Mouse (Mus musculus) liver, adult 2 months (tissue): Measurements from ENCODE around the gene Gm28043. TPM values are rescaled to one million over a fixed set of nuclear protein-coding genes. Genes with fewer than 3 reads are reported as not detected.

Experiments used
- DNase-seq: peaks from one replicate; pipeline ENCODE4 v3.0.0-alpha.2; 2011; ENCODE audit warnings: low read depth, low spot score; ENCODE audit errors: extremely low read depth
- H3K27ac ChIP-seq: fragments of 200-500 bp; replicated peaks from 2 replicates; pipeline ENCODE4 v1.5.1; 2012; ENCODE audit warnings: low read depth, mild to moderate bottlenecking, control low read depth, inconsistent platforms, low read length; ENCODE audit not compliant: insufficient read depth
- H3K27me3 ChIP-seq: fragments of 200-500 bp; 2 replicates; pipeline ENCODE4 v1.6.1; 2012; ENCODE audit warnings: mild to moderate bottlenecking, moderate library complexity, low read length, inconsistent platforms; ENCODE audit not compliant: control insufficient read depth, insufficient read depth
- H3K36me3 ChIP-seq: fragments of 200-500 bp; 2 replicates; pipeline ENCODE4 v1.6.1; 2012; ENCODE audit warnings: low read length, inconsistent platforms; ENCODE audit not compliant: control insufficient read depth, insufficient read depth
- H3K4me1 ChIP-seq: fragments of 200-500 bp; 2 replicates; pipeline ENCODE4 v1.6.1; 2011; ENCODE audit warnings: low read length; ENCODE audit not compliant: control insufficient read depth, insufficient read depth
- H3K4me3 ChIP-seq: fragments of 200-500 bp; 2 replicates; pipeline ENCODE4 v1.5.1; 2011; ENCODE audit warnings: low read depth, mild to moderate bottlenecking, control low read depth, low read length, moderate library complexity; ENCODE audit not compliant: insufficient read depth
- H3K79me2 ChIP-seq: fragments of 200-500 bp; 2 replicates; pipeline ENCODE4 v1.6.1; 2012; ENCODE audit warnings: inconsistent platforms, mild to moderate bottlenecking, low read length, moderate library complexity; ENCODE audit not compliant: control insufficient read depth, insufficient read depth
- H3K9ac ChIP-seq: fragments of 200-500 bp; 2 replicates; pipeline ENCODE4 v1.6.1; 2012; ENCODE audit warnings: low read depth, mild to moderate bottlenecking, control low read depth, inconsistent platforms, low read length
- CTCF ChIP-seq: fragments of 200-500 bp; IDR thresholded peaks from 2 replicates; pipeline ENCODE4 v1.5.1; 2011; ENCODE audit warnings: low read depth, low read length, control low read depth
- POLR2A ChIP-seq: fragments of 200-500 bp; IDR thresholded peaks from 2 replicates; pipeline ENCODE4 v1.6.1; 2011; ENCODE audit warnings: low read length, control low read depth; ENCODE audit not compliant: insufficient read depth; ENCODE audit errors: extremely low read depth
- WGBS: fragments of 180-500 bp; shearing (Covaris S2); methylation state at CpG from one replicate; pipeline ENCODE4 v1.1.7; 2018; 5-methylcytosine and 5-hydroxymethylcytosine counted together
- polyA plus RNA-seq: library from polyadenylated mRNA; depleted of rRNA; stranded (reverse); fragments of >200 nt; gene quantifications from 2 replicates; pipeline ENCODE4 v1.2.3, GENCODE M21; 2012
- total RNA-seq: library from RNA; depleted of rRNA; stranded (reverse); fragments of >200 nt; gene quantifications from 2 replicates; pipeline ENCODE4 v1.2.3, GENCODE M21; 2014

Gene Gm28043
- total and polyA plus RNA-seq, 2 experiments, result 0.60 to 1.9 TPM

DNA sequence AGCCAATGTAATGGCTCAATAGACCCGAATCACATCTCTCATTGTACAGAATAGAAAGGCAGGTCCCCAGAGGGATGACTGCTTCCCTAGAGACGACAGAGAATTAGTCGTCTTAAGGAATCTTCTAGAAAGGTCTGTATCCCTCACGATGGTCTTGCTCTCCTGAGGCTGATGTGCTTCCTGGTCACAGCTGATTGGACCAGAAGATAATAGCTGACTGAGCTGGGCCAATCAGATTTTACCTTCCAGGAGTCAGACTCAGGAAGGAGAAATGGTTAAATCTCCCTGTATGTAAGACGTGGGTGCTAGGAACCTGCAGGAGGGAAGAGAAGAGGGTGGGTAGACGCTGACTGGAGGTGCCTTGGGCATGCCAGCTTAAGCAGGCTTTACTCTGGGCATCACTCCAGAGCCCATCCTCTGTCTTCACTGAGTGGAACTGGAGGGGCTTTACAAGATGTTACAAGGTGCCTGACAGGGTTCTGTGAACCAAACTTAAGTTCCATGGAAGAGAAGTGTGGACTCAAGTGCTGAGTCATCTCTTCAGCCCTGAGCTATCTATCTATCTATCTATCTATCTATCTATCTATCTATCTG is 110.4 kb downstream of the Gm28043 start:
- Histone ChIP-seq H3K79me2 (no peaks in the 10 kb centered on the region), H3K36me3 (no peaks in the 10 kb centered on the region), H3K27ac (no peak overlapping the region), H3K4me1 (no peaks in the 10 kb centered on the region), H3K9ac (no peak overlapping the region), H3K27me3 (no peaks in the 10 kb centered on the region), H3K4me3 (no peak overlapping the region)
- WGBS, result 74% methylated on average over 6 of the region's 6 CpGs
- DNase-seq, result no peak
- TF ChIP-seq CTCF (no peak), POLR2A (no peak)

GRCm38 (mm10) chr17:29728082-29728481 is 113.4 kb downstream of the Gm28043 start:
- H3K27ac ChIP-seq, result no peak overlapping the region
- TF ChIP-seq POLR2A (no peak), CTCF (no peak)
- H3K79me2 ChIP-seq, result no peaks in the 10 kb centered on the region
- H3K4me1 ChIP-seq, result no peaks in the 10 kb centered on the region
- no peak overlapping the region for H3K9ac ChIP-seq
- no peak overlapping the region for H3K4me3 ChIP-seq
- no peaks in the 10 kb centered on the region for H3K27me3 ChIP-seq
- 55% methylated on average over 7 of the region's 8 CpGs for WGBS
- H3K36me3 ChIP-seq, result no peaks in the 10 kb centered on the region
- no peak for DNase-seq

- 61% methylated on average over 13 of the region's 13 CpGs for WGBS
- no peak for DNase-seq
- no peak overlapping the region for H3K27ac ChIP-seq
- no peak overlapping the region for H3K9ac ChIP-seq
- no peaks in the 10 kb centered on the region for H3K4me1 ChIP-seq
- H3K27me3 ChIP-seq, result no peaks in the 10 kb centered on the region
- H3K4me3 ChIP-seq, result no peak overlapping the region
- no peaks in the 10 kb centered on the region for H3K79me2 ChIP-seq
- no peaks in the 10 kb centered on the region for H3K36me3 ChIP-seq
- no peak for TF ChIP-seq POLR2A
Observed at GRCm38 (mm10) chr17:29730510-29731265, 116.0 kb downstream of the Gm28043 start.

- DNase-seq, result no peak
- Histone ChIP-seq H3K9ac (no peak overlapping the region), H3K79me2 (no peaks in the 10 kb centered on the region), H3K4me3 (no peak overlapping the region), H3K27me3 (no peaks in the 10 kb centered on the region), H3K27ac (no peak overlapping the region), H3K36me3 (no peaks in the 10 kb centered on the region), H3K4me1 (no peaks in the 10 kb centered on the region)
- WGBS, result 78% methylated on average over 12 of the region's 12 CpGs
- TF ChIP-seq CTCF, result no peak
- no peak for TF ChIP-seq POLR2A
Observed at GRCm38 (mm10) chr17:29731266-29731952, 116.7 kb downstream of the Gm28043 start.

DNA sequence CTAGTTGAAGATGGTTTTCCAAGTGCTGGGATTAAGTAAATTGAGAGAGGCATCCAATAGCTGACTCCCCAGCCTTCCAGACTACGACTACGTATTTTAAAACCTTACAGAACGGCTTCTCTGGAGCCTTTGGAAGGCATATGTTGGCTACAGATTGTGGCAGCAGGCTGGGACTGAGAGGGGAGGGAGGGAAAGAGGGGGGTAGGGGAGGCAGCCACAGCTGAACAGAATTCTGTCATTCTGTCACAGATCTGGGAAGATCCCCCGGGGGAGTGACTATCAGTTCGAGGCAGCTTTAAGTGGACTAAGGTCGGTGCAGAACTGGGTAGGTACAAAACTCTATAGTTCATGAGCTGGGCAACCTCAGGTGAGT is 117.3 kb downstream of the Gm28043 start:
- TF ChIP-seq CTCF, result no peak
- no peak for TF ChIP-seq POLR2A
- Histone ChIP-seq H3K36me3 (no peaks in the 10 kb centered on the region), H3K9ac (no peak overlapping the region), H3K79me2 (no peaks in the 10 kb centered on the region), H3K27me3 (no peaks in the 10 kb centered on the region), H3K4me3 (no peak overlapping the region), H3K4me1 (no peaks in the 10 kb centered on the region), H3K27ac (no peak overlapping the region)
- no peak for DNase-seq
- WGBS, result 84% methylated on average over 6 of the region's 6 CpGs

GRCm38 (mm10) chr17:29732522-29732921 is 117.8 kb downstream of the Gm28043 start:
- DNase-seq, result no peak
- no peaks in the 10 kb centered on the region for H3K79me2 ChIP-seq
- WGBS, result 55% methylated on average over 2 of the region's 2 CpGs
- H3K36me3 ChIP-seq, result no peaks in the 10 kb centered on the region
- no peak for TF ChIP-seq CTCF
- TF ChIP-seq POLR2A, result no peak
- H3K4me1 ChIP-seq, result no peaks in the 10 kb centered on the region
- H3K27me3 ChIP-seq, result no peaks in the 10 kb centered on the region
- no peak overlapping the region for H3K4me3 ChIP-seq
- H3K9ac ChIP-seq, result no peak overlapping the region
- no peak overlapping the region for H3K27ac ChIP-seq
